Mouse (Mus musculus) regulatory T cell (primary cell): ENCODE results near the gene Pitpnb.

Source experiments
- in situ Hi-C: fragments of 300-600 bp; cut with MboI, MseI; formaldehyde crosslinking; loops from one replicate; pipeline ENCODE4 v1.15.1; 2025; ENCODE audit warnings: high pct_unique_total_duplicates

Gene Pitpnb

GRCm38 (mm10) chr5:111421424-111421823 is 90.9 kb downstream of the Pitpnb start:
- in situ Hi-C loops, result no loop called here

GRCm38 (mm10) chr5:111422058-111422800 is 91.7 kb downstream of the Pitpnb start:
- in situ Hi-C loops, result no loop called here

- in situ Hi-C loops, result no loop called here
Measured at GRCm38 (mm10) chr5:111423011-111423410, 92.4 kb downstream of the Pitpnb start.

GRCm38 (mm10) chr5:111423616-111424015 is 93.1 kb downstream of the Pitpnb start:
- in situ Hi-C loops, result no loop called here

- in situ Hi-C loops, result no loop called here
Measured at GRCm38 (mm10) chr5:111425813-111426212, 95.2 kb downstream of the Pitpnb start.

- in situ Hi-C loops, result no loop called here
Measured at GRCm38 (mm10) chr5:111426249-111426648, 95.7 kb downstream of the Pitpnb start.

- in situ Hi-C loops, result no loop called here
Measured at GRCm38 (mm10) chr5:111428882-111429281, 98.3 kb downstream of the Pitpnb start.

GRCm38 (mm10) chr5:111429726-111430125 is 99.2 kb downstream of the Pitpnb start:
- in situ Hi-C loops, result no loop called here

GRCm38 (mm10) chr5:111431007-111431730 is 100.6 kb downstream of the Pitpnb start:
- in situ Hi-C loops, result no loop called here

- in situ Hi-C loops, result no loop called here
Measured at GRCm38 (mm10) chr5:111432842-111433241, 102.3 kb downstream of the Pitpnb start.

GRCm38 (mm10) chr5:111434342-111434842 is 103.8 kb downstream of the Pitpnb start:
- in situ Hi-C loops, result no loop called here

GRCm38 (mm10) chr5:111436260-111436659 is 105.7 kb downstream of the Pitpnb start:
- in situ Hi-C loops, result no loop called here

GRCm38 (mm10) chr5:111437205-111437604 is 106.6 kb downstream of the Pitpnb start:
- in situ Hi-C loops, result no loop called here
